Mouse (Mus musculus) frontal cortex, adult (tissue): Measurements from ENCODE around the gene Cop1.

Experiments
- ATAC-seq: cut with Nextera tagmentation; 2 replicates; pipeline ENCODE4 v1.9.2; 2017; ENCODE audit warnings: mild to moderate bottlenecking, moderate library complexity, mixed read lengths; ENCODE audit not compliant: low TSS enrichment

Cop1 gene

GRCm38 (mm10) chr1:159231781-159232571, at the start of gene Cop1:
Cop1 (plus strand) TSS chr1:159232320.
- peak; percentile 95 for ATAC-seq

GRCm38 (mm10) chr1:159186741-159187140, 45.4 kb upstream of the Cop1 start:
- no peak for ATAC-seq

- peak; percentile 98 for ATAC-seq
Measured at GRCm38 (mm10) chr1:159198603-159199002, 33.5 kb upstream of the Cop1 start.

GRCm38 (mm10) chr1:159199606-159200005, 32.5 kb upstream of the Cop1 start:
- ATAC-seq: no peak

- ATAC-seq: no peak
Measured at GRCm38 (mm10) chr1:159201220-159201619, 30.9 kb upstream of the Cop1 start.

- peak; percentile 95 for ATAC-seq
Measured at GRCm38 (mm10) chr1:159211711-159212110, 20.4 kb upstream of the Cop1 start.

GRCm38 (mm10) chr1:159217437-159217836, 14.7 kb upstream of the Cop1 start:
- ATAC-seq: peak; percentile 93

- ATAC-seq: no peak
Measured at GRCm38 (mm10) chr1:159222046-159222445, 10.1 kb upstream of the Cop1 start.

- ATAC-seq: no peak
Measured at GRCm38 (mm10) chr1:159225064-159225824, 6.9 kb upstream of the Cop1 start.

GRCm38 (mm10) chr1:159232572-159233261, 597 bp downstream of the Cop1 start:
- peak; percentile 32 for ATAC-seq

GRCm38 (mm10) chr1:159233426-159233825, 1.3 kb downstream of the Cop1 start:
- ATAC-seq: no peak

- no peak for ATAC-seq
Measured at GRCm38 (mm10) chr1:159234496-159234895, 2.4 kb downstream of the Cop1 start.

- ATAC-seq: no peak
Measured at GRCm38 (mm10) chr1:159235674-159236073, 3.6 kb downstream of the Cop1 start.

- ATAC-seq: peak; percentile 48; the same call in 1 of the 2 replicates
Measured at GRCm38 (mm10) chr1:159238147-159238546, 6.0 kb downstream of the Cop1 start.

- no peak for ATAC-seq
Measured at GRCm38 (mm10) chr1:159250320-159250719, 18.2 kb downstream of the Cop1 start.

- ATAC-seq: no peak
Measured at GRCm38 (mm10) chr1:159253078-159253477, 21.0 kb downstream of the Cop1 start.

- ATAC-seq: no peak
Measured at GRCm38 (mm10) chr1:159254906-159255685, 23.0 kb downstream of the Cop1 start.

GRCm38 (mm10) chr1:159256543-159256942, 24.4 kb downstream of the Cop1 start:
- ATAC-seq: peak; percentile 57; the same call in 1 of the 2 replicates

GRCm38 (mm10) chr1:159263820-159264219, 31.7 kb downstream of the Cop1 start:
- no peak for ATAC-seq

- ATAC-seq: no peak
Measured at GRCm38 (mm10) chr1:159280072-159280471, 48.0 kb downstream of the Cop1 start.

- no peak for ATAC-seq
Measured at GRCm38 (mm10) chr1:159281861-159282260, 49.7 kb downstream of the Cop1 start.
